Mouse (Mus musculus) cerebellum, adult 18-20 months (tissue): ENCODE measurements at regions not wholly inside any gene's neighbourhood (a gene's known extent, or its start where the extent isn't known, plus 50 kb on each side); places are given as distances from the start of the nearest gene placed in this dataset.
"Not testable (repeated sequence)": the region's sequence is repeated elsewhere in the genome, so short reads cannot be mapped to it uniquely, and the experiment has no call there.

ENCODE experiments used
- DNase-seq, 2 experiments: peaks; one replicate each; pipeline ENCODE4 v3.0.0; 2021

DNA sequence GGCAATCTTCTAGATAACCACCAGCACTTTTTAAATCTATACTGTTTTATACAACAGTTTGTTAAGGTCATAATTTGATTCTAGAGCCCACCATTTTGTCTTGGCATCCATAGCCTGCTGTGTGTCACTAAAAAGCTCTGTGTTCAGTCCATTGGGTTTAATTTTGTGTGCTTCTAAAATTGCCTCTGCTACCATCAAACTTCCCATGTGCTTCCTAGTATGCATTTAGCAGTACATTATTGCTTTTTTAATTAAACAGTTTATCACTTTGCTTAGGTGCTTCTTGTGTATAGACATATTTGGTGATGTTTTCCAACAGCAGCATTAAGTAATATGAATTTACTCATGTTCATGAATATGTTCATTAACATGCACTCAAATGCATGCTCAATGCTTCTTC is 102.4 kb upstream of the Egfr start:
- DNase-seq: no peak

DNA sequence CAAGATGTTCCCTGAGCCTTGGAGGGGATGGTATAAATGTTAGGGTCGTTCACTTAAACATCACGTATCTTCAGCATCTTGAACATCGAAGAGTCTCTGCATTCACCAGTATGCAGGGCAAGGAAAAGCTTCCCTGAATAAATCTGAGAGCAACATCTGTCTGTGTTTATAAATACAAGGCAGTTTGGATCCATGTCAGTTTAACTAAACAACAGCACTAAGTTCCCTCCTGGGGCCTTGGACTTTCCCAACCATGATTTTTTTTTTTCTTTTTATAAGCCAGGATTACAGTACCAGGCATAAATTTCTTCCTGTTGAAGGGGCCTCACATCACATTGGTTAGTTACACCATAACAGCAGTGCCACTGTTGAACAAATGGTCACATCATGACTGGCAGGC is 88.2 kb upstream of the Egfr start:
- no peak for DNase-seq

DNA sequence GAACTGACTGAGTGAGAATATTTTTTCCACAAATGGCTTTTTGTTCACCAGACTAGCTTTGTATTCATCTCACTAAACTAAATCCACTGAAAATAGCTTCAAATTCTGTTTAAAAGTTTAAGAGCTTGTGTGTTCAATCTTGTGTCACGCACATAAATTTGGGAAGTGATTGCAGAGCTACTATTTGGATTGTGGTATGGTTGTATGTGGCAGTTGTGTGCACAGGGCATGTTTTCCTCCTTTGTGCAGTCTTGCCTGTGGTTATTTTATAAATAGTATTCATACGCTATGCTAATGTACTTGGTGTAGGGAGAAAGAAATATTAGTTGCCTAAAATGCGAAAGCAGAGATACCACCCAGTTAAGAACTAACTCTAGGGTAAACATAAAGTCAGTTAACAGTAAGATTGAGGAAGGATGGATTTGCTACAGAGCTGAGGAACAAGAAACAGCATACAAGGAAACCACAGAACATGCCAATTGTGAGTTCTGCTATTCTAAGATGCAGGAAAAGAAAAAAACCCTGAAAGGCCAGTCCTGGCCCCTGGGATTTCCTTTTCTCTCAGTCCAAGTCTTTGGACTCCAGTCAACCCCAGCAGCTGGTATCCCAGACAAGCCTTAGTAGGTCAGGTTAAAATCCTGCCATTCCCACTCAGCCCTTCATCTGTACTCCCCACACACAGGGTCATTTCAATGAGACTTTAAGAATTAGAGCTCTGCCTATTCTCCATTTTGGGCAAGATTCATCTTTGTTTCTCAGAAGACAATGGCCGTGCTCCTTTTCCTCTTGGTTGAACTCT is 82.4 kb upstream of the Egfr start:
- DNase-seq: no peak

DNA sequence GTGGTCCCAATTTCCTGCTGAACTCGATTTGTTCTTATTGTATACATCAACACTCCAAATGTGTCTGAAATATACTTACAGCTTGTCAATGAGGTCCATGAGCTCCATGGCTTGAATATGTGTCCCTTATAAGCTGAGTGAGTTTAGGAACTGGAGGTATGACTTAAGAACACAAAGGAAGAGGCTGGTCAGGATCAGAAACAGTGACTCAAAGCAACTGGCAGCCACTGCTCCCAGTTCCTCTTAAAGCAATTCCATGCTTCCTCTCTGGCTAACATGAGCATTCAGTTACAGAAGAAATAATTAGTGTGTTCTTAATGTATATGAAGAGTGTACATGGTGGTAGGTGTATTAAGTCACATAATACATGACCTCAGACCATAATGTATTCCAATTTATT is 81.7 kb upstream of the Egfr start:
- no peak for DNase-seq

DNA sequence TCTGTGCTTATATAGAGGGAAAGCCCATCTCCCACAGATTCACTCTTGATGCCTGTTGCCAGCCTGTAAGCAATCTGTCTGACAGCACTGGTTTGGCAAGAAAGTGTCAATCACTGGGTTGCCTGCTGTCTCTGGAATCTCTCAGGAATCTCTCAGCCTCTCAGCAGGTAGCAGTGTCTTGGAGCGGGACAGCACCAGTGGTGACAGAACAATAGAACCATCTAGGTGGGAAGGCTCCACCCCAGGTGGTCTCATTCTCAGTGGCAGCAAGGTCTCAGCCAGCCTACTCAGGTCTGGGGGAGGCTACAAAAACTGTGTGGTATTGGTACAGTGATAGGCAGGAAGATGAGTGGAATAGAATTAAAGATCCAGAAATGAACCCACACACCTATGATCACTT is 76.1 kb upstream of the Egfr start:
- DNase-seq: not testable (repeated sequence)

DNA sequence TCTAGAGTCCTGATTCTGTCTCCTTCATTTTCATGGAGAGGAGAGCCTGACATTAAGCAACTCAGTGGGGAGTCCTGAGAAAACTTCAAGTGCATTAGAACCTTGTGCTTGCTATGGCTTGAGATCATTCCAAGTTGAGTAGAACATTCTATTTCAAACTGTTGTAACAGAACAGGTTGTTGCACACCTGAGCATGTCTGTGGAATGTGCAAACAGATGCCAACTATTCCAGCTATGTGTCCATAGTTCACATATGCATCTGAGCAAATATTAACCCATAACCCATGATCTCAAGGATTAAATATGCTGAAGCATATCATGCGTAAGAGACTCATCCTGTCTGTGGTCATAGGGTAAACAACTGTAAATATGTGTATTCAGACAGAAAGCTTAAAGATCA is 68.5 kb upstream of the Egfr start:
- no peak for DNase-seq

DNA sequence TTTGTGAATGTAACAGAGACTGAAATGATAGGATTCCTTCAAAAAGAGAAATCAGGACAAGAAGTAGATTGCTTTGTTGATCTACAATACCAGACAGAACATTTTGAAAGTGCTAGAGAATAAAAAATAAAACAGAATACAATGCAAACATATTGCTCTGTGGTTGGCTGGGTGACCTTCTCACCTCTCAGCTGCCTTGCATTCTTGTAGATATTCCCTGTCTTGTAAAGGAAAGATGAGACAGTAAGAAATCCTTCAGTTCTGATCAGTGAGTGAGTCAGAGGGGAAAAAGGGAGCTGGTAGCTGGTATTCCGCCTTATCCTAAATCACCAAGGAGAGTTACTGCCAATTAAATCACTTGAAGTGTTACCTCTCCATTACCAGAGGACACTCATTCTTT is 56.4 kb upstream of the Egfr start:
- DNase-seq: no peak

DNA sequence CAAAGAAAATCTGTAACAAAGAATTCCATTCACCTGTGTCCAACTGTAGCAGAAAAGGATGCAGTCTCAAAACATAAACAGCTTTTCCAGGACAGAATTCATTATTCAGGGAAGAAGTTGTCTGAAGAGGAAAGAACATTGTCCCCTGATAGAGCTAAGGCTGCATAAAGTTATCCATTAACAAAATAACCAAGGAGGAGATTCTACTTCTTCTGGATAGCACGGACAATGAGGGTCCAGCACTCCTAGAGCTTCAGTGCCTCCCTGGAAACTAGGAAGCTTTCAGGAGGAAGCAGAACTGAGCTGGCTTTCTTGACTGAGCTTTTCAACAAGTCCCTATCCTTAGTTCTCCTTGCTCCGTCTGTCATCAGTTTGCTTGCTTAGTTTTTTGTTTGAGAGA is 55.2 kb upstream of the Egfr start:
- DNase-seq: no peak

DNA sequence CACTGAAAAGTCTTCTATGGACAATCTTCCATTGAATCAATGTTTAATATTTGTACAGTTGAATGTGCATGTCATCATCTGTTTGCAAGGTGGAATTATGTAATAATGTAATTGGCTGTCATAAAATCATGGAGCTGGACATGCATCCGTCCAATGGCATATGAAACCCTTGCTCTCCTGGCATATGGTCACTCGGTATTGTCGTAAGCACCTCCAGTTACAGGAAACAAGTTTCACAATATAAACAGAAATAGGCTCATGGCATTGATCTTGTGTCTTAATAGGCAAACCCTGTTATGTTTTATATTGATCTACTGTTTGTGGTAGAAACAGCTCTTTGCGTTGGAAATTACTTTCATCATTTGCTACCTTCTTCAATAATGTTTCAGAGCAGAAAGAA is 50.2 kb upstream of the Egfr start:
- DNase-seq: no peak
